Mouse (Mus musculus): ENCODE measurements around the gene Wdr6. TPM values are rescaled to one million over a fixed set of nuclear protein-coding genes. Genes with fewer than 3 reads are reported as not detected.

Gene Wdr6
- polyA plus RNA-seq, 1 experiment: 52.9 TPM

DNA sequence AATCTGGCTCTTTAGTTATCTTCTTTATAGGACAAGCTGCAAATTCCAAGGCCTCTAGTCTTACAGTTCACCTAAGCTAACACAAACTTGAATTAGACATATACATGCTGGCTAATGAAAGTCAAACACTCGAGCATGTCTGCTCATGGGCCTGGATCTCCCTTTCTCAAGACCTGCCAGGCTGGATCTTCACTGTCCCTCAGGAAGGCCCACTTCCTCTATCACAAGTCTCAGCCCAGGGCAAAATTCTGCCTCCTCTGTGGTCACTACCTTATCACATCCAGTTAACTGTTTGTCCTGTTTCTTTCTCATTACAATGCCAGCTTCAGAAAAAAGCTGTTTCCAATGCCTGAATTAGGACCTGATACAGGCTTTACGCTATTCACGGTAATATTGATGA is 15.8 kb upstream of the Wdr6 start:
- no peaks in the 10 kb centered on the region for H3K79me2 ChIP-seq (ENCODE audit: control insufficient read depth, insufficient read depth)
- TF ChIP-seq MYOD1 (IDR thresholded peaks at IDR 0.05; ENCODE audit: control insufficient read depth, insufficient read length, low read depth) (no peak), FOSL1 (IDR thresholded peaks at IDR 0.05; ENCODE audit: insufficient read depth, low read length, poor library complexity, severe bottlenecking) (no peak), CTCF (IDR thresholded peaks at IDR 0.05; ENCODE audit: control insufficient read depth, insufficient read depth, insufficient read length) (no peak), MYOG (IDR thresholded peaks at IDR 0.05; ENCODE audit: control insufficient read depth, extremely low read depth, insufficient read length) (no peak), MAX (IDR thresholded peaks at IDR 0.05) (no peak)
- H3K36me3 ChIP-seq (ENCODE audit: control insufficient read depth, insufficient read depth): no peaks in the 10 kb centered on the region
- no peak overlapping the region for H3K4me3 ChIP-seq (ENCODE audit: insufficient read depth, poor library complexity, severe bottlenecking)
- no peak overlapping the region for H3ac ChIP-seq (ENCODE audit: control insufficient read depth, insufficient read length, low read depth)
- H3K79me3 ChIP-seq (ENCODE audit: low read depth): no peaks in the 10 kb centered on the region
- no peaks in the 10 kb centered on the region for H3K27me3 ChIP-seq (ENCODE audit: control insufficient read depth, insufficient read depth, insufficient read length)

DNA sequence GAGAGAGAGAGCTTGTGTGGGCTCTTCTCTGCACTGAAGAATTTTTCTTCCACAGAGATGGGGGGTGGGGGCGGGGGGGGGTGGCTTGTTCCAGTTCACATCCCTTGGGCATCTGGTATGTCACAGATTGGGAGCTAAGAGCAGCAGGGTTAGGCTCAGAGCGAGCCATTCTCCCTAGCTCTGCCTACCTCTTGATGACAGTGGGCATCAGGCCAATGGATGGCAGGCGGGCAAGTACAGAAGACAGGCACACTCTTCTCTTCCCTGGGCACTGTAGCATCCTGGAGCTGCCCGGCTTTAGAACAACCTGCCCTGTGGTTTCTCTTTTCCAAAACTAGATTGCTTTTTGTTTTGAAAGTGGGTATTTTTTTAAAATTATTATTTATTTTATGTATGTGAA is 12.9 kb upstream of the Wdr6 start:
- Histone ChIP-seq H3ac (ENCODE audit: control insufficient read depth, insufficient read length, low read depth) (no peak overlapping the region), H3K27me3 (ENCODE audit: control insufficient read depth, insufficient read depth, insufficient read length) (no peaks in the 10 kb centered on the region), H3K79me3 (ENCODE audit: low read depth) (no peaks in the 10 kb centered on the region), H3K79me2 (ENCODE audit: control insufficient read depth, insufficient read depth) (no peaks in the 10 kb centered on the region), H3K4me3 (ENCODE audit: insufficient read depth, poor library complexity, severe bottlenecking) (no peak overlapping the region), H3K36me3 (ENCODE audit: control insufficient read depth, insufficient read depth) (no peaks in the 10 kb centered on the region)
- TF ChIP-seq FOSL1 (IDR thresholded peaks at IDR 0.05; ENCODE audit: insufficient read depth, low read length, poor library complexity, severe bottlenecking): no peak
- TF ChIP-seq MYOG (IDR thresholded peaks at IDR 0.05; ENCODE audit: control insufficient read depth, extremely low read depth, insufficient read length): no peak
- TF ChIP-seq MYOD1 (IDR thresholded peaks at IDR 0.05; ENCODE audit: control insufficient read depth, insufficient read length, low read depth): no peak
- TF ChIP-seq CEBPB (IDR thresholded peaks at IDR 0.05; ENCODE audit: low read depth): no peak
- TF ChIP-seq USF1 (IDR thresholded peaks at IDR 0.05; ENCODE audit: low read depth): no peak
- no peak for TF ChIP-seq MAX (IDR thresholded peaks at IDR 0.05)
- TF ChIP-seq CTCF (IDR thresholded peaks at IDR 0.05; ENCODE audit: control insufficient read depth, insufficient read depth, insufficient read length): no peak

DNA sequence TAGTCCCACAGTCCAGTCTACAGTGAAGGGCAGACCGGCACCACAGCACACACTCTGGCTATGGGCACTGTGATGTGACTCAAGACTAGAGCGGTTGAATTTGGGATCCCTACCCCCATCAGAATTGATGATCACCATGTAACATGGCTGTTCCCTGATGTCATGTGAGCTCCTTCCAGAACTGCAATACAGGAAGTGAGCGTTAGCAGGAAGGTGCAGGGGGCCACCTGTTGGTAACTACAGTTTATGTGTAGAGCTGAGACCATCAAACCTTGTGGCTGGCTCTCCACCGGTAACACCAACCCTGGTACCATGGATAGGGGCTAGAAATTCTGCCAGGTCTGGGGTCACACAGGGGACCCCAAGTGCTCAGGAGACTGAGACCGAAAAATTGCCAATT is 10.7 kb upstream of the Wdr6 start:
- TF ChIP-seq FOSL1 (IDR thresholded peaks at IDR 0.05; ENCODE audit: insufficient read depth, low read length, poor library complexity, severe bottlenecking): no peak
- no peak for TF ChIP-seq MYOD1 (IDR thresholded peaks at IDR 0.05; ENCODE audit: control insufficient read depth, insufficient read length, low read depth)
- TF ChIP-seq MYOG (IDR thresholded peaks at IDR 0.05; ENCODE audit: control insufficient read depth, extremely low read depth, insufficient read length): no peak
- no peak for TF ChIP-seq MAX (IDR thresholded peaks at IDR 0.05)
- TF ChIP-seq USF1 (IDR thresholded peaks at IDR 0.05; ENCODE audit: low read depth): no peak
- no peak for TF ChIP-seq CTCF (IDR thresholded peaks at IDR 0.05; ENCODE audit: control insufficient read depth, insufficient read depth, insufficient read length)
- TF ChIP-seq CEBPB (IDR thresholded peaks at IDR 0.05; ENCODE audit: low read depth): no peak
- Histone ChIP-seq H3K27me3 (ENCODE audit: control insufficient read depth, insufficient read depth, insufficient read length) (no peaks in the 10 kb centered on the region), H3K4me3 (ENCODE audit: insufficient read depth, poor library complexity, severe bottlenecking) (no peak overlapping the region), H3K36me3 (ENCODE audit: control insufficient read depth, insufficient read depth) (no peaks in the 10 kb centered on the region), H3ac (ENCODE audit: control insufficient read depth, insufficient read length, low read depth) (no peak overlapping the region), H3K79me3 (ENCODE audit: low read depth) (no peaks in the 10 kb centered on the region), H3K79me2 (ENCODE audit: control insufficient read depth, insufficient read depth) (no peaks in the 10 kb centered on the region)

DNA sequence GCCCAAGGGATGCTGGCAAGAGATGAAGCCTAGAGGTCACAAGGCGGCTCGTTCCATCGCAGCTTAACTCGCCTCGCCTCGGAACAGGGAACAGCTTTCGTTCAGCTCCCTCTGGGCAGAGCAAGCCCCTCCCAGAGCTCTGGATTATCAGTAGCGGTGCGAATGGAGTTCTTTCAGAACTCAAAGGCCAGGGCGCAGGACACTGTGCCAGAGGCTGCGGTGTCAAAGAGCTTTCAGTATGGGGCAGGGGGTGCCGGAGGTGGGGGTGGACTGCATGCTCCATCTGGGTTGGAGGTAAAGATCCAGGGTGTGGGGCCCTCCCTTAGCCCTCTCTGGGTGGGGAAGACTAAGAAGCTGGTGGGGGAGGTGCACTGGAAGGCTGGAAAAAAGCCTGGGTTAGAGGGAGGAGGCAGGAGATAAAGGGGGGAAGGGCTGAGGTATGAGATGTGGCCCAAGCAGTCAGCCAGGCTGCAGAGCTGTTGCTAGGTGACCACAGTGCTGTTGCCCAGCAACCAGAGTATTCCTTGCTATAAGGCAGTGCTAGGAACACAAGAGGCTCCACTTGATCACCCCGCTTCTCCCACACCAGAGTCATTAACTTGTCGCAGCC is 9.1 kb upstream of the Wdr6 start:
- H3ac ChIP-seq (ENCODE audit: control insufficient read depth, insufficient read length, low read depth): no peak overlapping the region
- no peaks in the 10 kb centered on the region for H3K79me2 ChIP-seq (ENCODE audit: control insufficient read depth, insufficient read depth)
- H3K4me3 ChIP-seq (ENCODE audit: insufficient read depth, poor library complexity, severe bottlenecking): no peak overlapping the region
- no peak for TF ChIP-seq MAX (IDR thresholded peaks at IDR 0.05)
- no peak for TF ChIP-seq MYOG (IDR thresholded peaks at IDR 0.05; ENCODE audit: control insufficient read depth, extremely low read depth, insufficient read length)
- TF ChIP-seq MYOD1 (IDR thresholded peaks at IDR 0.05; ENCODE audit: control insufficient read depth, insufficient read length, low read depth): no peak
- TF ChIP-seq FOSL1 (IDR thresholded peaks at IDR 0.05; ENCODE audit: insufficient read depth, low read length, poor library complexity, severe bottlenecking): no peak
- no peak for TF ChIP-seq CEBPB (IDR thresholded peaks at IDR 0.05; ENCODE audit: low read depth)
- no peak for TF ChIP-seq USF1 (IDR thresholded peaks at IDR 0.05; ENCODE audit: low read depth)
- TF ChIP-seq CTCF (IDR thresholded peaks at IDR 0.05; ENCODE audit: control insufficient read depth, insufficient read depth, insufficient read length): no peak
- H3K36me3 ChIP-seq (ENCODE audit: control insufficient read depth, insufficient read depth): no peaks in the 10 kb centered on the region
- H3K27me3 ChIP-seq (ENCODE audit: control insufficient read depth, insufficient read depth, insufficient read length): no peaks in the 10 kb centered on the region
- H3K79me3 ChIP-seq (ENCODE audit: low read depth): no peaks in the 10 kb centered on the region

DNA sequence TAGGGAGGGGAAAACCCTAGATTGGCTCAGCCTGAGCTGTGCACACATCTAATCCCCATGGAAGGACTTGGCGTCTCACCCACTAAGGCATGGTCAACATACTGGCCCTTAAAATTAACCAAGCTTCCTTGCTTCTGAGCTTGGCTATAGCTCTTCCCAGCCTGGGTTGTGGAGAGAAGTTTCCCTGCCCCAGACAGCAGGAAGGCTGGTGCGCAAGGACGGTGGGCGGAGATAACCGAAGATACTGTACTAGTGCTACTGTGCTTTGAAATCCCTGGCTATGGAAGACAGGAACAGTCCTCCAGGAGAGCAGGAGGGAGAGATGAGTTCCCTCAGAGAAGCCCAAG is 778 bp upstream of the Wdr6 start:
- H3K36me3 ChIP-seq (ENCODE audit: control insufficient read depth, insufficient read depth): no peaks in the 10 kb centered on the region
- no peak overlapping the region for H3ac ChIP-seq (ENCODE audit: control insufficient read depth, insufficient read length, low read depth)
- peaks cover 13% of the 10 kb centered on the region for H3K79me2 ChIP-seq (ENCODE audit: control insufficient read depth, insufficient read depth)
- no peak for TF ChIP-seq CTCF (IDR thresholded peaks at IDR 0.05; ENCODE audit: control insufficient read depth, insufficient read depth, insufficient read length)
- TF ChIP-seq MAX (IDR thresholded peaks at IDR 0.05): no peak
- TF ChIP-seq MYOG (IDR thresholded peaks at IDR 0.05; ENCODE audit: control insufficient read depth, extremely low read depth, insufficient read length): no peak
- no peak for TF ChIP-seq CEBPB (IDR thresholded peaks at IDR 0.05; ENCODE audit: low read depth)
- no peak for TF ChIP-seq FOSL1 (IDR thresholded peaks at IDR 0.05; ENCODE audit: insufficient read depth, low read length, poor library complexity, severe bottlenecking)
- peaks cover 3% of the 10 kb centered on the region for H3K79me3 ChIP-seq (ENCODE audit: low read depth)
- H3K27me3 ChIP-seq (ENCODE audit: control insufficient read depth, insufficient read depth, insufficient read length): no peaks in the 10 kb centered on the region
- H3K4me3 ChIP-seq (ENCODE audit: insufficient read depth, poor library complexity, severe bottlenecking): no peak overlapping the region

Data from C2C12 (cell line).